Mouse (Mus musculus): ENCODE data around the gene Stxbp4.

The Stxbp4 gene

GRCm38 (mm10) chr11:90570646-90571259 is 67.1 kb downstream of the Stxbp4 start:
- intact Hi-C loops (cut with DNase I), result no loop called here

GRCm38 (mm10) chr11:90558359-90559047 is 79.4 kb downstream of the Stxbp4 start:
- intact Hi-C loops (cut with DNase I), result no loop called here

- intact Hi-C loops (cut with DNase I), result no loop called here
Observed at GRCm38 (mm10) chr11:90556517-90556916, 81.4 kb downstream of the Stxbp4 start.

GRCm38 (mm10) chr11:90553963-90554362 is 83.9 kb downstream of the Stxbp4 start:
- intact Hi-C loops (cut with DNase I), result no loop called here

- intact Hi-C loops (cut with DNase I), result no loop called here
Observed at GRCm38 (mm10) chr11:90552303-90553201, 85.3 kb downstream of the Stxbp4 start.

- intact Hi-C loops (cut with DNase I), result no loop called here
Observed at GRCm38 (mm10) chr11:90548560-90548959, 89.3 kb downstream of the Stxbp4 start.

- intact Hi-C loops (cut with DNase I), result no loop called here
Observed at GRCm38 (mm10) chr11:90538636-90539263, 99.1 kb downstream of the Stxbp4 start.

- intact Hi-C loops (cut with DNase I), result no loop called here
Observed at GRCm38 (mm10) chr11:90525311-90525710, 112.6 kb downstream of the Stxbp4 start.

GRCm38 (mm10) chr11:90521040-90521439 is 116.8 kb downstream of the Stxbp4 start:
- intact Hi-C loops (cut with DNase I), result no loop called here

GRCm38 (mm10) chr11:90517750-90518149 is 120.1 kb downstream of the Stxbp4 start:
- intact Hi-C loops (cut with DNase I), result no loop called here

GRCm38 (mm10) chr11:90512538-90513219 is 125.2 kb downstream of the Stxbp4 start:
- intact Hi-C loops (cut with DNase I), result no loop called here

- intact Hi-C loops (cut with DNase I), result no loop called here
Observed at GRCm38 (mm10) chr11:90501846-90502245, 136.0 kb downstream of the Stxbp4 start.

- intact Hi-C loops (cut with DNase I), result no loop called here
Observed at GRCm38 (mm10) chr11:90499918-90500317, 138.0 kb downstream of the Stxbp4 start.

- intact Hi-C loops (cut with DNase I), result no loop called here
Observed at GRCm38 (mm10) chr11:90498461-90498860, 139.4 kb downstream of the Stxbp4 start.

- intact Hi-C loops (cut with DNase I), result no loop called here
Observed at GRCm38 (mm10) chr11:90494981-90495380, 142.9 kb downstream of the Stxbp4 start.

- intact Hi-C loops (cut with DNase I), result no loop called here
Observed at GRCm38 (mm10) chr11:90492511-90492910, 145.4 kb downstream of the Stxbp4 start.

GRCm38 (mm10) chr11:90489166-90489565 is 148.7 kb downstream of the Stxbp4 start:
- intact Hi-C loops (cut with DNase I), result no loop called here

- intact Hi-C loops (cut with DNase I), result no loop called here
Observed at GRCm38 (mm10) chr11:90487686-90488085, 150.2 kb downstream of the Stxbp4 start.

- intact Hi-C loops (cut with DNase I), result no loop called here
Observed at GRCm38 (mm10) chr11:90484750-90485637, 152.9 kb downstream of the Stxbp4 start.

- intact Hi-C loops (cut with DNase I), result no loop called here
Observed at GRCm38 (mm10) chr11:90483766-90484165, 154.1 kb downstream of the Stxbp4 start.
